Mouse (Mus musculus): ENCODE measurements around the gene Ufc1.

DNA sequence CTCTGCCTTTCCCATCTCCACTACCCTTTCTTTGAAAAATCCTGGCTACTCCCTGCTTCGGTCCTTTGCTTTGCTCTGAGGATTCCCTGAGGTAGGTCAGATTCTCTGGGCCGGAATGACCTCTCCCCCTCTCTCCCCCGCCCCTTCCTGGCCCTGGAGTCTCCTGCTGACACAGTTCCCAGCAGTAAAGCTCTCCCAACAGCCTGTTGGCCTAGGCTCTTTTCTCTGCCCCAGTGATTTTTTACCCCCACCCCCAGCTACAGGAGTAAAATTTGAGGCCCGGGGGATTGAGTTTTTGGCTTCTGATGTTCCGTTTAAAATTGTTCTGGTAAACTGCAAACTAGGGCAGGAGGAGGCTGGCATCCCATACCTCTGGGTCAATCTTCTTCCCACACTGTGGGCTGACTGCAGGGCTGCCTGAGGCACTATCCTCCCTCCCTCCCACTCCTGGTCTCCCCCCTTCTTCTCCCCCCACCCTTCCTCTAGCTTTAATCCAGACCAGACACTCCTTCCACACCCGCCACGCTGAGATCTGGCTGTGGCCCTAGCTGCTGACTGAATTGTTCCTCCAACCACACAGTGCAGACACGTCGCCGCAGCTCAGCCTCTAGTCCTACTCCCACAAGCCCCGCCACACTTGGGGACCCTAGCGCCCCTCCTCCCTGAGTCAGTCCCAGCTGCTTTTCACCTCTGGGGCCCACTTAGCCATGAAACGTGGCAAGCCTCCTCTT is 43.1 kb downstream of the Ufc1 start:
- TF ChIP-seq NELFE (IDR thresholded peaks at IDR 0.05; ENCODE audit: low read depth, low read length) (no peak), NRF1 (IDR thresholded peaks at IDR 0.05; ENCODE audit: low read depth, low read length) (no peak), GABPA (IDR thresholded peaks at IDR 0.05; ENCODE audit: insufficient replicate concordance, low read depth, low read length) (no peak), CTCF (conservative IDR thresholded peaks at IDR 0.05 in 1 of 2, IDR thresholded peaks at IDR 0.05 in 1 of 2; ENCODE audit: low read depth in 2 of 2, low read length in 2 of 2) (no peak), MAZ (IDR thresholded peaks at IDR 0.05; ENCODE audit: low read depth, low read length) (no peak), TBP (conservative IDR thresholded peaks at IDR 0.05; ENCODE audit: low read depth, low read length) (no peak), RAD21 (IDR thresholded peaks at IDR 0.05; ENCODE audit: low read depth, low read length) (no peak), TCF12 (IDR thresholded peaks at IDR 0.05; ENCODE audit: low read depth, low read length) (no peak), POLR2A (IDR thresholded peaks at IDR 0.05; ENCODE audit: low read depth, low read length) (no peak), EP300 (IDR thresholded peaks at IDR 0.05; ENCODE audit: low read length) (no peak)
